Mouse (Mus musculus) layer of hippocampus, adult 9-10 months (tissue): Measurements from ENCODE around the gene Tgfb1i1.

Experiments
- DNase-seq: peaks from one replicate; pipeline ENCODE4 v3.0.0; 2022; ENCODE audit warnings: low spot score

The Tgfb1i1 gene

GRCm38 (mm10) chr7:128244410-128245025 is 2.1 kb upstream of the Tgfb1i1 start:
- DNase-seq, result no peak

DNA sequence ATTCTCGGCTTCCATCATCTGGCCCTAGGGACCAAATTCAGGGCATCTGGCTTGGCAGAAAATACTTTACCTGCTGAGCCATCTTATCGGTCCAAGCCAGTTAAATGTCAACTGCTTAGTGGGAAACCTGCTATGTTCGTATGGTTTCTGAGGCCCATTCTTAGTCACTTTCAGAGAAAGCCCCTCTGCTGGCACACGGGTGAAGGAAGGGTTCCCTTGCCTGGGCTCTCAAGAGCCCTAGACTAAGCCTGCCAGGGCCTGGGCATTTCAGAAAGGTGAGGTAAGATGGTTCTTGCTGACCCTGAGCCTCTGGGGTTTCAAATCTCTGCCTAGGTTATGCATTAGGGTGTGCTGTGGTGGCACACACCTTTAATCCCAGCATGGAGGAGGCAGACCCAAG is 1.1 kb upstream of the Tgfb1i1 start:
- DNase-seq, result no peak

DNA sequence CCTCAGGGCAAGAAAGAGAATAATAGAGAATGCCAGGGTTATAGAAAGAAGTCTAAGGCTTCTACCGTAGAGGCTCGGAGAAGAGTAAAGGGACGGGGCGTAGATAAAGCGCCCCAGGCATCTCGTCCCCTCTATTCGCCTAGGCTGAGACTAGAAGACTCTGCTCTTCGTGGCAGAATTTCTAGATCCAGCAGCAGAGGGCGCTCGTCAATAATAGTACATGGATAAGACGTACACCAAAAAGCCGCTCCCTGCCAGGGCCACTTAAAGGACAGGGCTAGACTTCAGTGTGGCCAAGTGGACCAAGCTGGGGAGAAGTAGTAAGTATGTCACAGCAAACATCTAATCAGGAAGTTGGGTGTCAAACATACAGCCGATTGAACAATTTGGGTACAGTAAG is 831 bp downstream of the Tgfb1i1 start:
- peak; percentile 87 for DNase-seq

DNA sequence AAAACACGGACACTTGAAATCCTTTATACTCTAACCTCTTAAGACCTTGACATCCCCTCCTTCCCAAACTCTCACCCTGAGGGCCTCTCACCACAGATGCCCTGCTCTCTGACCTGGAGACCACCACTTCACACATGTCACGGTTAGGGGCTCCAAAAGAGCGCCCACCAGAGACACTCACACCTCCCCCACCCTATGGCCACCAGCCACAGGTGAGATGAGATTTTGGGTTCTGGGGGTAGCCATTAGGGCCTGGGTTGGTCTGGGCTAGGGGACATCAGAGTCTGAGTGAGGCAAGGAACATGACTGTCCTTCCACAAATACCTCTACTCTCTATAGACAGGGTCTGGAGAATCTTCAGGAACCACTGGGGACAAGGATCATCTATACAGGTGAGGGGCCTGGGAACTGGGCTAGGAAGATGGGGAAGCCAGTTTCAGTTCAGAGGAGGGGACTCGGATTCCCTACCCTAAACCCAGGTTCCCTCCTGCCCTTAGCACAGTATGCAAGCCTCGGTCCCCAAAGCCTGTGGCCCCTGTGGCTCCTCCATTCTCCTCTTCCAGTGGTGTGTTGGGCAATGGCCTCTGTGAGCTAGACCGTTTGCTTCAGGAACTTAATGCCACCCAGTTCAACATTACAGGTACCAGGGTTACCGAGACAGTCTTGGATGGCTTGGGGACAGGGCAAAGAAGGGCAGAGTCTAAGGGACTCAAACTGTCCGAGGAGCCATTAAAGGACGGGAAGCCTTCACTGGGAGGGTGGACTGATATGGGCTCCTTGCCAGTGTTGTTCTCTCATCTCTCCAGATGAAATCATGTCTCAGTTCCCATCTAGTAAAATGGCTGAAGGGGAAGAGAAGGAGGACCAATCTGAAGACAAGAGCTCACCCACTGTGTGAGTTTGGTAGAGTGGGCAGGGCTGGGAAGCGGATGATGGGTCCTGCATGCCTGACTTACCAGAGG is 1.8 kb downstream of the Tgfb1i1 start:
- DNase-seq, result no peak

DNA sequence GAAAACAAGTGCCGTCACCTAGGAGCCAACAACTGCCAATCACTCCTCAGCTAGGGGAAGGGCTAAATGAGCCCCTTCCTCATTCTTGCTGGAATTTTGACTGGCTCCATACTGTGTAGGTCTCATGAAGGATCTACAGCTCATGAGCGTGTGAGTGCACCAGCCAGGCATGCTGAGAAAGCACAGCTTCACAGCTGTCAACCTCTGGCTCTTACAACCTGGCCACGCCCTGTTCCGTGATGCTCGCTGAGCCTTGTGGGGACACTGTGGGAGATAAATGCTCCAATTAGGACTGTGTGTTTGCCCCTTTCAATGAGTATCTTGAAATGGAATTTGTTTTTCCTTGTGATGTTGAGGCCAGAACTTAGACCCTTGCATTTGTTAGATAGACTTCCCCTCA is 3.4 kb downstream of the Tgfb1i1 start:
- DNase-seq, result no peak

DNA sequence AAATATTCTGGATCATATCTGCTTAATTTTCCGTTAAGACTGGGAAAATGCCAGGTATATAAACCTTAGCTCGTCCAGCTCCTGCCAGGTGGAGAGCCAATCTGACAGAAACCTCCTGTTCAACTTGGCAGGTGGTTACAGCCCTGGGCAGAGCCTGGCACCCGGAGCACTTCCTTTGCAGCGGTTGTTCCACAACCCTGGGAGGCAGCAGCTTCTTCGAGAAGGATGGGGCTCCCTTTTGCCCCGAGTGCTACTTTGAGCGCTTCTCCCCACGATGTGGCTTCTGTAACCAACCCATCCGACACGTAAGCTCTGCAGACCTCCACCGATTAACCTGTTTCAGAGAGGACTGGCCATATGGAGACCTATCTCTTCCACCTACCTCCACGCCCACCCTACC is 5.3 kb downstream of the Tgfb1i1 start:
- no peak for DNase-seq

DNA sequence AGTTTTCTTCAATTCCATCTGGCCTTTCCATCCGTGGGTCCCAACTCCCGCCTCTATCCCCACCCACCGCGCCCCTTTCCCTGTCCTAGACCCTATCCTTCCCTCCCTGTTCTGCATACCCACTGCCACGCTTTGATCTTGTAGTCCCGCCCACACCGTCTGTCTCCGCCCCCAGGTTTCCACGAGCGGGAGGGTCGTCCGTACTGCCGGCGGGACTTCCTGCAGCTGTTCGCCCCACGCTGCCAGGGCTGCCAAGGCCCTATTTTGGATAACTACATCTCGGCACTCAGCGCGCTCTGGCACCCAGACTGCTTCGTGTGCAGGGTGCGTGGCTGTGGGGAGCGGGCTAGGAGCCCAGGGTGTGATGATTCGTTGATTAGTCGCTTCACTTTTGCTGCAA is 6.0 kb downstream of the Tgfb1i1 start:
- peak; percentile 58 for DNase-seq

DNA sequence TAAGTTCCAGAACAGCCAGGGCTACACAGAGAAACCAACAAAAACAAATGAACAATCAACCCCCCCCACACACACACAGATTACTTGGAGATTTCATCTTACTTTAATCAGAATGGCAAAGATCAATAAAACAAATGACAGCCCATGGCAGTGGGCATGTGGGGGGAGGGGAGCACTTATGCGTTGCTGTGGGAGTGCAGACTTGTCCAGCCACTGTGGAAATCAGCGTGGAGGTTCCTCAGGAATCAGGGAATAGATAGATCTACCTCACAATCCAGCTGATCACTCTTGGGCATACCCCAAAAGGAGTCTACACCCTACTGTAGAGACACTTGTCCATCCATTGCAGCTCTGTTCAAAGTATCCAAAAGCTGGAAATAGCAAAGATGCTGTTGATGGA is 8.4 kb downstream of the Tgfb1i1 start:
- DNase-seq, result no peak

GRCm38 (mm10) chr7:128255757-128256156 is 9.1 kb downstream of the Tgfb1i1 start:
- DNase-seq, result no peak

DNA sequence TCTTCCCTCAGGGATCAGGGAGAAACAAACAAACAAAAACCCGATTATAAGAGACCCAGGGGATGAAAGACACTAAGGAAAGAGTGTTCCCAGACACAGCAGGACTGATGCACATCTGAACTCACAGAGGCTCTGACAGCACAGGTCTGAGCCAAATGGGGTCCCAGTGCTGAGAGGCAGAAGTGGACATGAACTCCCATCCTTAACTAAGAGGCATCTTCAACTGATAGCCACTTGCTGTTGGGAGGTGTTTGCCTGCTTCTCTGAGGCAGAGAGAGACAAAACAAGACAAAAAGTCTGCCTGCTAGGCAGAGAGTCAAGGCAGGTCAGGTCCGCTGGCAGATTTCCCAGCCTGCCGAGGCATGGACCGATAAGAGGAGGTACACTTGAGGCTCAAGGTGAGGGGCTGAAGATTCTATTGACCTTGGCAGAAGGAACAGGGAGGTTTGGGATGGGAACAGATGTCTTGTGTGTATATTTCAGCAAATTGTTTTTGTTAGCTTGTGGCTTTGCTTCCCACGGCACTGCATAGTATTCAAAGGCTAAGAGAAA is 10.2 kb downstream of the Tgfb1i1 start:
- no peak for DNase-seq

DNA sequence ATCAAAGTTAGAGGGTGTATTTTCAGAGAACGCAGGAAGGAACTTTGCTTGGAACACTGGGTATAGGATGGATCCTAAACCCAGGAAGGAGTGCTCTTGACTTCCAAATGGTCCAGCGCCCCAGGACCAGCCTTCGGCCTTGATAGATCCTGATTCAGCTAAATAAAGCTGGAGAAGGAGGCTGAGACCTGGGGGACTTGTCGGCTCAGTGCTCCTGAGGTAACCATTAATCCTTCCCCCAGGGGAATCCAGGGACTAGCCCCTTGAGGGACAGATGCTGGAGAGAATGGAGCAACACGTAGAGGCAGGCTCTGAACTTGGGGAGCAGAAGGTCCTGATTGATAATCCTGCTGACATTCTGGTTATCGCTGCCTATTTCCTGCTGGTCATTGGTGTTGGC is 18.8 kb downstream of the Tgfb1i1 start, which contains the start of gene Slc5a2:
Slc5a2 (plus strand) TSS at position 247 of the 400 bp plus-strand sequence.
- no peak for DNase-seq

- no peak for DNase-seq
Observed at GRCm38 (mm10) chr7:128266056-128266455, 19.4 kb downstream of the Tgfb1i1 start.

DNA sequence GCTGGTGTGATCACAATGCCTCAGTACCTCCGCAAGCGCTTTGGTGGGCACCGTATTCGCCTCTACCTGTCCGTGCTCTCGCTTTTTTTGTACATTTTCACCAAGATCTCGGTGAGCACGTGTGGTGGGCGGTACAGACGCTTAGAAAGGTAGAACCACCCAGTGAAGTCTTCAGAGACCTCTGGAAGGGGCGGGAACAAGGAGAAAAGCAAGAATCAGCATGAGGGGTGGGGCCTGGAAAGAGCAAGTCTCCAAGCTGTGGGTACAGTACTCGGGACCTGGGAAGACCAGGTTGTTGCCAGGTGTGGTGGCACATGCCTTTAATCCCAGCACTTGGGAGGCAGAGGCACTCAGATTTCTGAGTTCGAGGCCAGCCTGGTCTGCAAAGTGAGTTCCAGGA is 20.8 kb downstream of the Tgfb1i1 start:
- DNase-seq, result no peak

GRCm38 (mm10) chr7:128267813-128268212 is 21.2 kb downstream of the Tgfb1i1 start:
- no peak for DNase-seq

GRCm38 (mm10) chr7:128270431-128270850 is 23.8 kb downstream of the Tgfb1i1 start:
- no peak for DNase-seq

DNA sequence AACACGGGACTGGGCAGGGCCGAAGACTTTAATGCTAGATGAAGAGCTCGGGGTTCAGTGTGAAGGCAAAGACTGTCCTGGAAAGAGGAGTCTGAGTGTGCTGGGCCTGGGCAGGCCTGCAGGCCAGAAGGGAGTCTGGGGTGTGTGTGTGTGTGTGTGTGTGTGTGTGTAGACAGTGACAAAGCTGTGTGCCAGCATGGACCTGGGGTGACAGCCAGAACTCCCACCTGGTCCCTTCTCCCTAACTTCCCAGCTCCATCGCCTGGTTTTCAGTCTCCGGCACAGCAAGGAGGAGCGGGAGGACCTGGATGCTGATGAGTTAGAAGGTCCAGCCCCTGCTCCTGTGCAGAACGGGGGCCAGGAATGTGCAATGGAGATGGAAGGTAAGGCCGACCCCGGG is 24.9 kb downstream of the Tgfb1i1 start:
- no peak for DNase-seq

DNA sequence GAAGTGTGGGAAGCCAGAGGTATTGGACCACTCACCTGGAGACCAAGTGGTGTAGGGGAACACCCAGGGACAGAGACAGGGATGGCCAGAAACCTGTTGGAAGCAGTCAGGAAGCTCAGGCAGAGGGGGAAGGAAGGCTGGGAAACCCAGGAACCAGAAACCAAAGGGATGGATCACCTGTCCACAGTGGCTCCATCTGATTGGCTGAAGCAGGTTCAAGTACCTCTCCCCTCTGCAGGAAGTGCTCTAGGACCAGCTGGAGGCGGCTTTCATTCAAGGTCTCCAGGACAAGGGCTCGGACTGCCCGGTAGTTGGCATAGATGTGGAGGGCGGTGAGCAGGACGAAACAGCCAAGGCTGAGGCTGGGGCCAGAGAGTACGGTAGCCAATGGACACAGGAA is 29.4 kb downstream of the Tgfb1i1 start:
- no peak for DNase-seq

DNA sequence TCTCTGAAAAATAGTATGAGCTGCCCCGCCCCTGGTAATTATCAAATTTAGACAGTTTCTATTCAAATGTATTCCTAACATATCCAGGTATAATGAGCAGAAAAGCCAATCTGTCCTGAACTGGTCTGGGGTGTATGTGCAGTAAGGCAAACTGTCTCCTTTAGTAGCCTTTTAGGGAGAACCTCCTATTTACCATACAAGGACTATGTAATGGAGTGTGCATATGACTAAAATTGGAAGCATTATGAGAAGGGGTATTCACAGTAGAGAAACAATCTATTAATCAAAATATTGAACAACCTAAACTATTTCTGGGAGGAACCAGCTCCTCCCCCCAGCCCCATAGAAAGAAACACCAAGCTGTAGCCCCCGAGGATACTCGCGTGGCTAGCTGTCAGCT is 33.1 kb downstream of the Tgfb1i1 start:
- DNase-seq, result no peak

DNA sequence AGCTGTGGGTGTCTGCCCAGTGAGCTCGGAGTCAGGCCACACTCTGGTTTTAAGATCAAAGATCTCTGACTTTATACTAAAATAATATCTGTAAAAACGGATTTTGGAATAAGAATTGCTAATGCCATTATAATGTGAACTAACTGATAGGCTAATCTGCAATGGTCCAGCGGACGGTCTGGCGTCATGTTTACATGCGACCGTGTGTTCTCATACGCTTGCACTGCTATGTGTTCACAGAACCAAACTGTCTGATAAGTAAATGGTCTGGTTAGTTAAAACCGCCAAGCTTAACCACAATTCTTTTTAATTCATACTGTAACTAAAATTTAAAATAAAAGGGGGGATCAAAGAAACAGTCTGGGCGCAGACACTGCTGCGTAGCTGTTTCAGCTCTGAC is 35.2 kb downstream of the Tgfb1i1 start:
- no peak for DNase-seq

DNA sequence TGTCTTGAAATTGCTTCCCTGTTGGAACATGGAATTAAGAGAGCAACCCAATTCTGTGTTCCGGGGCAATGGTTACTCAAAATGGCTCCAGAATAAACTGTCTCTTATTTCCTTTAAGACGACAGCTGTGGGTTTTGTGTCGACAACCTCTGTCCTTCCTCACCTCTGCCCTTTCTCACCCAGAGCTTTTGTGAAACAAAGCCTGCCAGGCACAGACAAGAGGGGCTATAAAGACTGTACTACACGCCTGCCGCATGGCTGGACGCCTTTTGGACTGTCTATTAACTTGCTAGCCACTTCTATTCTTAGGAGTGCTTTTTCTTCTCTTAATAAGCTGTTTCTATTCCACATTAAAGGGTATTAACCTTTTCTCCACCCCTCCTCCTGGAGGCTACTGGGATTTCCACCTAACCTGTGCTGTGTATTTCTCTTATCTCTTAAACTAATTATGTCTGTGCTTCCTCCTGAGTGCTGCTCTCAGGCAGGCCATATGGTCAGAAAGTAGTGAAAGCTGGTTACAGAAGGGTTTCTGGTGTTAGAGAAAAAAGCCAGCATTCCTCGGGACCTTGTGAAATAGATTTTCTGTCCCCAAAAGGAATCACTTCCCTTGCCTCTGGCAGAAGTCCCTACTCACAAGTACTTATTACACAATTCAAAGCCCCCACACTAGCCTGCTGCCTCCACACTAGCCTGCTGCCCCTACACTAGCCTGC is 36.1 kb downstream of the Tgfb1i1 start:
- no peak for DNase-seq

- DNase-seq, result no peak
Observed at GRCm38 (mm10) chr7:128284047-128284446, 37.4 kb downstream of the Tgfb1i1 start.

- DNase-seq, result no peak
Observed at GRCm38 (mm10) chr7:128285060-128285459, 38.4 kb downstream of the Tgfb1i1 start.
